Mouse (Mus musculus) myocyte (in vitro differentiated cells): ENCODE measurements around the gene Fip1l1.

Experiments used
- CEBPB ChIP-seq: IDR thresholded peaks from 2 replicates; pipeline ENCODE4 v1.6.1; 2011; ENCODE audit warnings: mild to moderate bottlenecking, moderate library complexity; ENCODE audit not compliant: poor library complexity, insufficient read depth, severe bottlenecking
- E2F4 ChIP-seq: IDR thresholded peaks from one replicate; pipeline ENCODE4 v1.6.1; 2011; ENCODE audit warnings: mild to moderate bottlenecking, control low read depth, moderate library complexity; ENCODE audit not compliant: insufficient read depth
- MAX ChIP-seq: IDR thresholded peaks from one replicate; pipeline ENCODE4 v1.6.1; 2011; ENCODE audit warnings: low read depth, mild to moderate bottlenecking, control low read depth
- MYOD1 ChIP-seq, 3 experiments: IDR thresholded peaks; one replicate each; pipeline ENCODE4 v1.6.1; 2011; ENCODE audit warnings: control low read depth in 2 of 3, low read depth in 2 of 3, mild to moderate bottlenecking in 2 of 3, moderate library complexity in 1 of 3; ENCODE audit not compliant: insufficient read length in 2 of 3, control insufficient read depth in 1 of 3
- POLR2A ChIP-seq: IDR thresholded peaks from one replicate; pipeline ENCODE4 v1.6.1; 2011; ENCODE audit warnings: low read depth, mild to moderate bottlenecking, control low read depth, moderate library complexity; ENCODE audit not compliant: insufficient read length
- POLR2AphosphoS2 ChIP-seq: IDR thresholded peaks from one replicate; pipeline ENCODE4 v1.6.1; 2011; ENCODE audit warnings: low read depth, control low read depth; ENCODE audit not compliant: insufficient read length
- REST ChIP-seq: IDR thresholded peaks from one replicate; pipeline ENCODE4 v1.6.1; 2011; ENCODE audit warnings: mild to moderate bottlenecking, control low read depth, moderate library complexity; ENCODE audit not compliant: insufficient read depth, insufficient read length
- SRF ChIP-seq: IDR thresholded peaks from one replicate; pipeline ENCODE4 v1.6.1; 2011; ENCODE audit warnings: low read depth; ENCODE audit not compliant: control insufficient read depth, insufficient read length
- TCF12 ChIP-seq: IDR thresholded peaks from one replicate; pipeline ENCODE4 v1.6.1; 2011; ENCODE audit warnings: mild to moderate bottlenecking, control low read depth; ENCODE audit not compliant: poor library complexity, insufficient read depth, severe bottlenecking
- USF1 ChIP-seq: IDR thresholded peaks from one replicate; pipeline ENCODE4 v1.6.1; 2011; ENCODE audit warnings: low read depth, mild to moderate bottlenecking, control low read depth, moderate library complexity

GRCm38 (mm10) chr5:74642291-74642690, 107.0 kb downstream of the Fip1l1 start:
- no peak for TF ChIP-seq POLR2A
- TF ChIP-seq CEBPB, result no peak
- no peak for TF ChIP-seq MYOD1 (IDR thresholded peaks at IDR 0.05; ENCODE audit: control insufficient read depth in 1 of 3, insufficient read length in 2 of 3, low read depth in 2 of 3)
- TF ChIP-seq MAX, result no peak
- TF ChIP-seq USF1, result no peak
- no peak for TF ChIP-seq POLR2AphosphoS2
- no peak for TF ChIP-seq TCF12
- TF ChIP-seq REST, result no peak
- no peak for TF ChIP-seq E2F4
- no peak for TF ChIP-seq SRF
